Mouse (Mus musculus) embryonic facial prominence, embryonic 10.5 days (tissue): ENCODE measurements around the gene Fam161b. TPM values are rescaled to one million over a fixed set of nuclear protein-coding genes. Genes with fewer than 3 reads are reported as not detected.
"Not testable (repeated sequence)": the region's sequence is repeated elsewhere in the genome, so short reads cannot be mapped to it uniquely, and the experiment has no call there.

Experiments used
- DNase-seq: peaks from one replicate; pipeline ENCODE4 v3.0.0-alpha.2; 2017; ENCODE audit warnings: low spot score
- H3K27ac ChIP-seq: fragments of 300-500 bp; sonication (generic); replicated peaks from 2 replicates; pipeline ENCODE4 v1.5.1; 2016; ENCODE audit warnings: mild to moderate bottlenecking
- H3K27me3 ChIP-seq: fragments of 300-500 bp; sonication (generic); replicated peaks from 2 replicates; pipeline ENCODE4 v1.6.1; 2016; ENCODE audit warnings: low read depth, mild to moderate bottlenecking; ENCODE audit not compliant: poor library complexity, severe bottlenecking
- H3K36me3 ChIP-seq: fragments of 300-500 bp; sonication (generic); replicated peaks from 2 replicates; pipeline ENCODE4 v1.6.1; 2016; ENCODE audit warnings: mild to moderate bottlenecking, moderate library complexity
- H3K4me1 ChIP-seq: fragments of 300-500 bp; sonication (generic); 2 replicates; pipeline ENCODE4 v1.6.1; 2016
- H3K4me3 ChIP-seq: fragments of 300-500 bp; sonication (generic); 2 replicates; pipeline ENCODE4 v1.5.1; 2016; ENCODE audit warnings: mild to moderate bottlenecking, moderate library complexity
- H3K9me3 ChIP-seq: fragments of 300-500 bp; sonication (generic); 2 replicates; pipeline ENCODE4 v1.6.1; 2016; ENCODE audit warnings: mild to moderate bottlenecking
- WGBS: fragments of 180-500 bp; shearing (Covaris S2); methylation state at CpG from one replicate; pipeline ENCODE4 v1.1.7; 2016; 5-methylcytosine and 5-hydroxymethylcytosine counted together
- polyA plus RNA-seq: library from polyadenylated mRNA; unstranded; fragments of >200 nt; fragmentation: Nextera tagmentation; extraction: Ambion mirVana; gene quantifications from 2 replicates; pipeline ENCODE4 v1.2.1, GENCODE M21; 2016

Fam161b gene
- polyA plus RNA-seq, 1 experiment from 2014 or later: 4.0 TPM

DNA sequence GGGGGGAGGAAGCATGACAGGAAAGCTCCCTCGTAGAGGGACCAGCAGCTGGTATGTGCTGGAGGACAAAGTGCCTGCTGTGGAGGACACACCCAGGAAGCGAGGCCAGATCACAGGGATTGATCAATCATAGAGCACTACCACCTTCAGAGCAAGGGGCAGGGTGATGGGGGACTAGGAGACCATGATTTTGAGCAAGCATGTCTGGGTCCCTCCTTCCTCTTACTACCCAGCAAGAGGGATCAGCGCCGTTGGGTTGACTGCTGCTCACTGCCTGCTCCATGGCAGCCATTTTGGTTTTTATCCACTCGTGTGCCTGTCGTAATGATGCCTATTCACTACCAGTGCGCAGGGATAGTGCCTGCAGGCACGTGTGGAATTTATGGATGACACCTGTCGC lies 2.7 kb upstream of the Fam161b start:
- peaks cover 26% of the 10 kb centered on the region for H3K36me3 ChIP-seq
- H3K4me3 ChIP-seq: no peak overlapping the region
- no peaks in the 10 kb centered on the region for H3K27me3 ChIP-seq
- DNase-seq: no peak
- 86% methylated on average over 9 of the region's 9 CpGs for WGBS
- no peaks in the 10 kb centered on the region for H3K9me3 ChIP-seq
- H3K4me1 ChIP-seq: peaks cover 22% of the 10 kb centered on the region
- no peak overlapping the region for H3K27ac ChIP-seq

DNA sequence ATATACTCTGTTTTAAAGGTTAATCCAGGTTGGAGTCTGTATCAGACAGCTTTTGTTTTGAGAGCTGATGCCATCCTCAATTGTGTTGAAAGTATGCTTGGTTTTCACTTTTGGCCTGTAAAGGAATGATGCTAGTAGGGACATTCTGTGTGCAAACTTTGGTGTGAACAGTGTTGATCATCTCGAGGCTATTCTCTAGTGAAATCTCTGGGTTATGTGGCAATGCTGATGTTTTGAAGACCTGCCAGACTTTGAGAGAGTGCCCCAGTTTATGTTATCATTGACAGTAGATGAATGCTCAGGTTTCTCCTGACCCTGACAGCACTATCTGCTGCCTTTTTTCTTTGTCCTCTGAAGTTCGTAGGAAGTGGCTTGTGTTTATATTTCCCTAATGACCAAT lies 1.2 kb upstream of the Fam161b start:
- no peak for DNase-seq
- 65% methylated on average over 2 of the region's 2 CpGs for WGBS

DNA sequence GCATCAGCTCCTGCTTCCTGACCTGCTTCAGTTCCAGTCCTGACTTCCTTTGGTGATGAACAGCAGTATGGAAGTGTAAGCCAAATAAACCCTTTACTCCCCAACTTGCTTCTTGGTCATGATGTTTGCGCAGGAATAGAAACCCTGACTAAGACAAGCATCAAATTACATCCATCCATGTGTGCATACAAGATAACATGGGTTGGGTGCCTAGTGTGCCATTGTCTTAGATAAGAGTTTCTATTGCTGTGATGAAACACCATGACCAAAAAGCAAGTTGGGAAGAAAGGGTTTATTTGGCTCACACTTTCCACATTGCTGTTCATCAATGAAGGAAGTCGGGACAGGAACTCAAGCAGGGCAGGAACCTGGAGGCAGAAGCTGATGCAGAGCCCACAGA lies 2.9 kb downstream of the Fam161b start:
- H3K27me3 ChIP-seq, H3K9me3 ChIP-seq, H3K4me3 ChIP-seq, DNase-seq, H3K27ac ChIP-seq: not testable (repeated sequence)
- Histone ChIP-seq H3K36me3 (peaks cover 31% of the 10 kb centered on the region), H3K4me1 (peaks cover 19% of the 10 kb centered on the region)
- WGBS: 77% methylated on average over 2 of the region's 2 CpGs

More for the DNA sequence above, 1.2 kb upstream of the Fam161b start:
- no peaks in the 10 kb centered on the region for H3K9me3 ChIP-seq
- no peak overlapping the region for H3K27ac ChIP-seq
- H3K4me1 ChIP-seq: peaks cover 22% of the 10 kb centered on the region
- H3K27me3 ChIP-seq: no peaks in the 10 kb centered on the region
- H3K4me3 ChIP-seq: peak overlapping the region; percentile 99
- peaks cover 12% of the 10 kb centered on the region for H3K36me3 ChIP-seq

DNA sequence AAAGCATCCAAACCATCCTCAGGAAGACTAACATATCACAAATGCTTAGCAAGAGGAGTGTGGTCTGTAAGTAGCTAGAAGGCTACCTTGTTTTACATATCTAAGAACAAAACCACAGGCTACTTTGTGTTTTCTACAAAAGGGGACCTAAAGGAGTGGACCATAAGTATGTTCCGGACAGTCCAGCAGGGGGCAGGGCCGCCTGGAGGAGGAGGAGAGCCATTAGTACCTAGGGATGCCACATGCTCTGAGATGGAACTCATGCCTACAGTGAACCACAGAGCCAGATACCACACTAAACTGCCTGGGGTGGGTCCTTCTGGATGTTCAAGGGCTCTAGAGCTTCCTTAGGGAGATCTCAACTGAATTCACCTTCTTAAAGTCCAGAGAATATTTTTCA lies 14.4 kb downstream of the Fam161b start:
- no peaks in the 10 kb centered on the region for H3K9me3 ChIP-seq
- H3K4me3 ChIP-seq: no peak overlapping the region
- peaks cover 71% of the 10 kb centered on the region for H3K36me3 ChIP-seq
- H3K27ac ChIP-seq: no peak overlapping the region
- H3K27me3 ChIP-seq: no peaks in the 10 kb centered on the region
- peaks cover 9% of the 10 kb centered on the region for H3K4me1 ChIP-seq
- 48% methylated on average over 2 of the region's 2 CpGs for WGBS
- DNase-seq: peak; percentile 45

DNA sequence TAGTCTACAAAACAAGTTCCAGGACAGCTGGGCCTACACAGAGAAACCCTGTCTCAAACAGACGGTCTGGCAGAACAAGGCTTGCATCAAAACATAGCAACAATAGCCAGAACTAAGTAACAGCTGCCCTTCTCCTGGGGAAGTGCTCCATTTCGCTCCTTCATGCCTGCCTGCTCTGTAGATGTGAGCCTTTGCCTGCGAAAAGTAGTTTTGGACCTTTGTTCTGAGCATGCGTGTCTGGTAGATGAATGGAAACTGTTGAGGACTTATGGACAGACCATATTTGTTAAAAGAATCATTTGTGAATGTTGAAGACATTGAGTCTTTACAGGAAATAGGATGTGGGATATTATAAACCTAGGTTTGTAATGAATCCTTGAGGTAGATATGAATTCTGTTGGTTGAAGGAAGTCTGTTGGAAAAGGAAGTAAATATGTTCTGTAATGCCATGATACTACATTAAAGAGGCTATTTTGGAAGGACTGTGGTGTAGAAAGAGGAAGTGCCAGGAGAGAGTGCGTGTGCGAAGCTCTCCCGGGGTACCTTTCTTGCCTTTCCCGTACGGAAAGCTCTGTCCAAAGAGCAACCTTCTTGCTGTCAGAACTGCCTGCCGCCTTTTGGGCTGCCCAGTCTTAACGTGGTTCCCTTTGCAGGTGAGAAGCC lies 24.5 kb downstream of the Fam161b start:
- no peak for DNase-seq
- WGBS: 94% methylated on average over 11 of the region's 11 CpGs
- Histone ChIP-seq H3K27ac (no peak overlapping the region), H3K4me1 (no peaks in the 10 kb centered on the region), H3K36me3 (peaks cover 99% of the 10 kb centered on the region), H3K4me3 (no peak overlapping the region), H3K27me3 (no peaks in the 10 kb centered on the region), H3K9me3 (no peaks in the 10 kb centered on the region)

DNA sequence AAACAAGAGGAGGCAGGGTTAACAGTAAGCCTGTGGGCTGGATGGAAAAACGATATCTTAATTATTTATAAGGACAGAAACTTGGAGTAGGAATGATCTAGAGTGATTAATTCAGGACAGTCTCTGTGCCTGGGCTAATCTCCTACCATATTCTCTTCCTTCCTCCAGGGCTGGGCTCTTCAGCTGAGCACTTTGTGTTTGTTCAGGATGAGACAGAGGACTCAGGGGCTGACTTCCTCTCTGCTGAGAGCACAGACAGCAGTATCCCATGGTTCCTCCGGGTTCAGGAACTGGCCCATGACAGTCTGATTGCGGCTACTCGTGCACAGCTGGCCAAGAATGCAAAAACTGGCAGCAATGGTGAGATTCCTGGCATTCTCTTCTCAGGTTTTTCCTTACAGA lies 34.5 kb downstream of the Fam161b start:
- no peaks in the 10 kb centered on the region for H3K4me1 ChIP-seq
- WGBS: 88% methylated on average over 4 of the region's 4 CpGs
- no peak for DNase-seq
- H3K27me3 ChIP-seq: no peaks in the 10 kb centered on the region
- H3K9me3 ChIP-seq: no peaks in the 10 kb centered on the region
- H3K27ac ChIP-seq: no peak overlapping the region
- H3K36me3 ChIP-seq: peaks cover 88% of the 10 kb centered on the region
- H3K4me3 ChIP-seq: no peak overlapping the region

DNA sequence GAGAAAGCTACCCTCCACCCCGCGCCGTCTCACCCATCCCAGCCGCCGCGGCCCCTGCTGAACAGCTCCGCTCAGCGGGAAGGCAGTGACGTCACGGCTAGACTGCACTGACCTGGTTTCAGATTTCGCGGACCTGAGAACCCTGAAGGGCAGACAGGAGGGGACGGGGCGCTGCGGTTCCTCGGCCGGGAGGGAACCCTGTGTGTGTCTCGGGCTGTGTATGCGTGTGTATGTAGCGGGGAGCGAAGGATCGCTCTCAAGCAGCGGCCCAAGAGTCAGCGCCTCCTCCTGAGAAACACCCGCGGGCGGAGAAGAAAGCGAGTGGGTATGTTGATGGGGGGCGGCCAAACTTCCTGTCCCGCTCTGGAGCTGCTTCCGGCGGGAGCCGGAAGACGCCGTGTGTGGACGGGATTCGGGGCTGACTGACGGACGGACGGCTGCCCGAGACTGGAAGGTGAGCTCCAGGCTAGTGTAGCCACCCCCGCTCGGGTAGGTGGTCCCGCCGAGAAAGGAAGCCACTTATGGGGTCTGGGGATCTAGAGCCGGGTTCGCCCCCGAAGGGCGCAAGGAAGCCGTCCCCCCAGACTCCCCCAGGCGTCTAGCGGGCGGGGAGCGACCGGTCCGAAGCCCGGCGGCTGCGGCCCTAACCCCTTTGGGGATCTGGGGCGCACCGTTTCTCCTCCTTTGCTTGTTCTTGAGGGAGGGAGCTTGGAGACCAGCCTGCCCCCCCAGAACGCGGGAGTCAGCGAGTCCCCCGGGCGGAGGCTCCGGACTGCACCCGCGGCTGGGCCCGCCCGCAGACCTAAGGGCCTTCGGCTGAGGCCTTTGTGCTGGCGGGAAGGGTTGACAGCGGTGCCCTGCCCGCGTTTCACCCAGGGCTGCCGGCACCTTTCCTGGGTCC lies 44.7 kb downstream of the Fam161b start, which contains the start of gene Zfp410:
TSS of gene Zfp410 (plus strand) at position 132 of the 901 bp plus-strand sequence.
- Histone ChIP-seq H3K36me3 (peaks cover 6% of the 10 kb centered on the region; the same call in 1 of the 2 replicates), H3K27me3 (no peaks in the 10 kb centered on the region), H3K4me3 (peak within 1 kb of the TSS; percentile 99), H3K9me3 (no peaks in the 10 kb centered on the region), H3K27ac (peak within 1 kb of the TSS; percentile 97), H3K4me1 (peaks cover 24% of the 10 kb centered on the region)
- under 1% methylated on average over 77 of the region's 77 CpGs for WGBS
- peak; percentile 93 for DNase-seq

DNA sequence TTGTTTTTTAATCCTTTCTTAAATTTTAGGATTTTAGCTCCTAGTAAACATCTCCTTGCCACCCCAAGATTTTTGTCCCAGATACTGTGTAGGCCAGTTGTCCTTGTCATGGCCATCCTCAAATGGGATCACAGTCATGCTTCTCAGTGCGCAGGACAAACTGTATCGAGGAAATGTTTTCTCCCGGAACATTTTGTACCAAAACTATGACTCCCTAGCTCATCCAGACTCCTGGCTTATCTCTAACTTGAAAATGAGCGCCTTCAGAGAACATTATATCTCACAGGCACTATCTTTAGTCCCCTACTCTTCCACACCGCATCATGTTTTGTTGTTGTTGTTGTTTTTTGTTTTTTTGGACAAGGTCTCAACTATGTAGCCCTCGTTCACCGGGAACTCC lies 45.6 kb downstream of the Fam161b start:
- Histone ChIP-seq H3K4me3 (peak overlapping the region; percentile 99), H3K27ac (peak overlapping the region; percentile 97)

DNA sequence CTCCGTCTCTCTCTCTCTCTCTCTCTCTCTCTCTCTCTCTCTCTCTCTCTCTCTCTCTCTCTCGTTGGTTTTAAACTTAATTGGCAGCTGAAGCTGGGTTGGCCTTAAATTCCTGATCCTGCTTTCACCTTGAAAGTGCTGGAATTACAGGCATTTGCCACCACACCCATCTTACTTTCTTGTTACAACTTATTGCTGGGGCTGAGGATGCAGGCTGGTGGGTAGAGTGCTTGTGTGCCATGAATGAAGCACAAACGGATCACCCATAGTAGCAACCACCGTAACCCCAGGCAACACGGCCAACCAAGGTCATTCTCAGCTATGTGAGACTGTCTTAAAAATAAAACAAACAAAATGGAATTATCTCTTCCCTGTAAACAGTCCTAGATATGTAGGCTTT lies 50.3 kb downstream of the Fam161b start:
- no peak for DNase-seq
- Histone ChIP-seq H3K36me3 (peaks cover 10% of the 10 kb centered on the region; the same call in 1 of the 2 replicates), H3K27me3 (no peaks in the 10 kb centered on the region), H3K27ac (no peak overlapping the region), H3K4me1 (peaks cover 6% of the 10 kb centered on the region), H3K4me3 (no peak overlapping the region), H3K9me3 (no peaks in the 10 kb centered on the region)
- 68% methylated on average over 4 of the region's 5 CpGs for WGBS

More for the DNA sequence above, 45.6 kb downstream of the Fam161b start:
- peaks cover 4% of the 10 kb centered on the region; the same call in 1 of the 2 replicates for H3K36me3 ChIP-seq
- WGBS: 49% methylated on average over 7 of the region's 7 CpGs
- H3K9me3 ChIP-seq: no peaks in the 10 kb centered on the region
- no peaks in the 10 kb centered on the region for H3K27me3 ChIP-seq
- peaks cover 24% of the 10 kb centered on the region for H3K4me1 ChIP-seq
- DNase-seq: no peak

DNA sequence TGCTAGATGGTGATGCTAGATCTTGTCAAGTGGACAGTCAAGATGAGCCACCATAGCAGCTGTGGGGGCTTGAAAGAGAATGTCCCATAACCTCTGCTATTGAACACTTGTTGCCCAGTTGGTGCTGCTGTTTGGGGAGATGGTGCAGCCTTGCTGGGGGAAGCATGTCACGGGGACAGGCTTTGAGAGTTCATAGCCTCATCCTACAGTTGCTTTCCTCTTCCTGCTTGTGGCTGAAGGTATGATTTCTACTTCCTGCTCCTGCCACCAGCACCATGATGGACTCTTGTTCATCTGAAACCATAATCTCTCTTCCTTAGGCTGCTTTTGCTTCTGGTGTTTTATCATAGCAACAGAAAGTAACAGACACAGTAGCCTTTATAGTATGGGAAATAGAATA lies 57.1 kb downstream of the Fam161b start:
- Histone ChIP-seq H3K4me3 (no peak overlapping the region), H3K27me3 (no peaks in the 10 kb centered on the region), H3K9me3 (no peaks in the 10 kb centered on the region), H3K4me1 (no peaks in the 10 kb centered on the region), H3K27ac (no peak overlapping the region), H3K36me3 (peaks cover 39% of the 10 kb centered on the region)
- WGBS: 70% methylated on average over 1 of the region's 1 CpGs
- DNase-seq: no peak

DNA sequence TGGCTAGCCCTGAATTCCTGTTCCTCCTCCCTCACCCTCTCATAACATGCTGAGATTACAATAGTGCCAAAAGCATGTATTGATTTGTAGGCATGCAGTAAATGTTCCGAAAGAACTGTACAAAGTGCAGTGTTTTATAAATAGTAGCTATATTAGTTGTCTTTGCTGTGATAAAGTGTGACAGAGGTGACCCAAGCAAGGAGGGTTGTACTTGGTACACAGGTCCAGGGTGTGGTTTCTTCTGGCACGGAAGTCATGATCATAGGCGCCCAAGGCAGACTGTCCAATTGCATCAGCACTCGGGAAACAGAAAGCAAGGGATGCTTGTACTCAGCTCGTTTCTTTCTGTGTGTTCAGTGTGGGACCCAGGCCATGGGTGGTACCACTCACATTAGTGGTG lies 57.5 kb downstream of the Fam161b start:
- Histone ChIP-seq H3K27me3 (no peaks in the 10 kb centered on the region), H3K4me1 (no peaks in the 10 kb centered on the region), H3K27ac (no peak overlapping the region), H3K4me3 (no peak overlapping the region), H3K36me3 (peaks cover 42% of the 10 kb centered on the region), H3K9me3 (no peaks in the 10 kb centered on the region)
- DNase-seq: no peak
- 88% methylated on average over 5 of the region's 5 CpGs for WGBS

DNA sequence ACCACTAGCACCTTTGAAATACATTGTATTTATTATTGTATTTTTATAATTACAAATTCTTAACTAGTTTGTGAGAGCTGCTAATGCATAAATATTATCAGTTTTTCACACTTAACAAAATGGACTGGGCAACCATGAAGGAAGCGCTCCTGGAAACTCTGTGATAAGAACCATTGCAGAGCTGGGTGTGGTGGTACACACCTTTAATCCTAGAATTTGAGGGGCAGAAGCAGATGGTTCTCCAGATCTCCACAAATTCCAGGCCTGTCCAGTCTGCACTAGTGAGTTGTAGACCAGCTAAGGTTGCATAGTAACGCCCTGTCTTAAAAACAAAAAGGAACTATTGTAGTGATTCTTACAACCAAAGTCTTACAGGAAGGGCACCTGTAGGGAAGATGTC lies 62.4 kb downstream of the Fam161b start:
- H3K27me3 ChIP-seq: no peaks in the 10 kb centered on the region
- H3K27ac ChIP-seq: no peak overlapping the region
- WGBS: 96% methylated on average over 2 of the region's 2 CpGs
- no peaks in the 10 kb centered on the region for H3K4me1 ChIP-seq
- H3K9me3 ChIP-seq: no peaks in the 10 kb centered on the region
- peaks cover 51% of the 10 kb centered on the region for H3K36me3 ChIP-seq
- H3K4me3 ChIP-seq: no peak overlapping the region
- no peak for DNase-seq

DNA sequence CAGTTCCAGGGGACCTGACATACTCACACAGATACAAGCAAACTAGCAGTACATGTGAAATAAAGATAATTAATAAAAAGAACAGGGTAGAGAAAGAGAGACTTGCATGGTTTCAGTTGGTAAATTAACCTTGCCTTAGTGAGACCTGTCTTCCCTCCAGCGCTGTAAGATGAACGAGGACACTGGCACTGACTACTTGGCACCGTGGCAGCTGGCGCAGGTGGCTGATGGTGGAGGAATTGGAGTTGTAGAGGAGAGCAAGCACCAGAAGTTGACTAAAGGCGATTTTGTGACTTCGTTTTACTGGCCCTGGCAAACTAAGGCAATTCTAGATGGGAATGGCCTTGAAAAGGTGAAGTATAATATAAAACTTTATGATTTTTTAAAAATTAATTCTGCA lies 63.8 kb downstream of the Fam161b start:
- 93% methylated on average over 6 of the region's 6 CpGs for WGBS
- Histone ChIP-seq H3K4me1 (no peaks in the 10 kb centered on the region), H3K9me3 (no peaks in the 10 kb centered on the region), H3K36me3 (peaks cover 60% of the 10 kb centered on the region), H3K27me3 (no peaks in the 10 kb centered on the region), H3K4me3 (no peak overlapping the region), H3K27ac (no peak overlapping the region)
- no peak for DNase-seq
